ENCODE assay signal across 8 mouse cellular contexts in the genomic region with DNA sequence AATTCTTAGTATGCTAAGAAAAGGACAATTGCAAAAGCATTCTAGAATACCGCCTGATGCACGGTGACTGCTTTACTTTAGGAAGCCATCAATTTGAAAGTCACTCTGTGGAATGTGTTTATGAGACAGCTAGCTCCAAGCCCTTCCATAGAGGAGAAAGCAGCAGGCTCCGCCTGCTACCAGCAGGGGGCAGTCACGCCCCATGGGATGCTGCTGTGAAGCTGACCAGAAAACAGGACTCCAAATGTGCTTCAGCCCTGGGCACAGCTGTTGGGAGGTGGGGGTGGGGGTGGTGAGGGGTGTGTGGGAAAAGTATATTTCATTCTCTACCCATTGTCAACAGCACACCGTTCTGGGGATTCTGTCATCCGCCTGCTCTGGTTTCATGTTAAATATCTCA. TPM values are rescaled to one million over a fixed set of nuclear protein-coding genes. Genes with fewer than 3 reads are reported as not detected.
DNase-seq lines count a peak whose midpoint lies in the region; ATAC-seq and TF ChIP-seq lines count a peak whose summit lies in the region.

No protein-coding gene starts in this region.

- H3K4me3 ChIP-seq in forebrain, embryonic 10.5 days: no peak overlapping the region
- H3K4me3 ChIP-seq in forebrain, embryonic 12.5 days (replicated peaks): no peak overlapping the region
- no peak overlapping the region for H3K4me3 ChIP-seq in cerebellum, adult 2 months (replicated peaks; ENCODE audit: insufficient read depth, low read depth, low read length)
- H3K4me3 ChIP-seq in intestine, embryonic 14.5 days (ENCODE audit: low read depth, low read length): no peak overlapping the region
- no peak overlapping the region for H3K4me3 ChIP-seq in testis, adult 2 months (ENCODE audit: control insufficient read depth, low read depth, low read length)

- H3K27me3 ChIP-seq in forebrain, embryonic 10.5 days (ENCODE audit: poor library complexity, severe bottlenecking): peaks cover 46% of the 10 kb centered on the region
- H3K27me3 ChIP-seq in forebrain, embryonic 12.5 days: peaks cover 43% of the 10 kb centered on the region
- no peaks in the 10 kb centered on the region for H3K27me3 ChIP-seq in cerebellum, adult 2 months (ENCODE audit: control insufficient read depth, insufficient read depth, low read length)
- H3K27me3 ChIP-seq in intestine, embryonic 14.5 days (replicated peaks; ENCODE audit: control insufficient read depth, insufficient read depth, low read length): peaks cover 41% of the 10 kb centered on the region
- H3K27me3 ChIP-seq in testis, adult 2 months (ENCODE audit: control insufficient read depth, insufficient read depth, low read length): no peaks in the 10 kb centered on the region

- no peak overlapping the region for H3K9ac ChIP-seq in forebrain, embryonic 12.5 days
- H3K9ac ChIP-seq in intestine, embryonic 14.5 days (ENCODE audit: low read length): no peak overlapping the region

- no peaks in the 10 kb centered on the region for H3K9me3 ChIP-seq in forebrain, embryonic 10.5 days
- H3K9me3 ChIP-seq in forebrain, embryonic 12.5 days: no peaks in the 10 kb centered on the region
- no peaks in the 10 kb centered on the region for H3K9me3 ChIP-seq in intestine, embryonic 14.5 days (ENCODE audit: control insufficient read depth, low read length)

- WGBS in forebrain, embryonic 10.5 days: 28% methylated on average over 6 of the region's 6 CpGs
- 26% methylated on average over 6 of the region's 6 CpGs for WGBS in forebrain, embryonic 12.5 days
- 40% methylated on average over 6 of the region's 6 CpGs for WGBS in cerebellum, adult 2 months
- whole genome bisulfite sequencing in intestine, embryonic 14.5 days: 14% methylated on average over 6 of the region's 6 CpGs

- peaks cover 18% of the 10 kb centered on the region for H3K36me3 ChIP-seq in forebrain, embryonic 10.5 days (replicated peaks)
- no peaks in the 10 kb centered on the region for H3K36me3 ChIP-seq in forebrain, embryonic 12.5 days (replicated peaks)
- H3K36me3 ChIP-seq in intestine, embryonic 14.5 days (ENCODE audit: control insufficient read depth, insufficient read depth, low read length): no peaks in the 10 kb centered on the region
- no peaks in the 10 kb centered on the region for H3K36me3 ChIP-seq in testis, adult 2 months (ENCODE audit: control insufficient read depth, insufficient read depth, low read length)

- no peak overlapping the region for H3K4me2 ChIP-seq in forebrain, embryonic 12.5 days
- no peak overlapping the region for H3K4me2 ChIP-seq in intestine, embryonic 14.5 days (ENCODE audit: low read length)

- peak; percentile 94 for TF ChIP-seq CTCF in cerebellum, adult 2 months (IDR thresholded peaks at IDR 0.05; ENCODE audit: borderline replicate concordance, insufficient read depth, low read depth, low read length)
- TF ChIP-seq CTCF in testis, adult 2 months (IDR thresholded peaks at IDR 0.05; ENCODE audit: control insufficient read depth, insufficient read depth, insufficient replicate concordance, low read depth, low read length): peak; percentile 93

- peak; percentile 74 for DNase-seq in forebrain, embryonic 10.5 days (ENCODE audit: extremely low spot score, low spot score)
- DNase-seq in cerebellum, adult 2 months: peak; percentile 56 to 66
- peak; percentile 52 to 71 for DNase-seq in frontal cortex, postnatal 14 days (ENCODE audit: low spot score in 2 of 2)
- DNase-seq in intestine, embryonic 14.5 days (ENCODE audit: low spot score): peak; percentile 89
- DNase-seq in left cerebral cortex, adult 8-10 months (ENCODE audit: low spot score in 2 of 2): peak; percentile 39 to 65
- peak; percentile 94 for DNase-seq in mesoderm, embryonic 11.5 days (ENCODE audit: low read depth, low spot score)

- no peak for TF ChIP-seq POLR2A in cerebellum, adult 2 months (IDR thresholded peaks at IDR 0.05; ENCODE audit: borderline replicate concordance, insufficient read depth, low read length)
- TF ChIP-seq POLR2A in testis, adult 2 months (IDR thresholded peaks at IDR 0.05; ENCODE audit: control insufficient read depth, low read depth, low read length): no peak

- peaks cover 44% of the 10 kb centered on the region for H3K4me1 ChIP-seq in forebrain, embryonic 10.5 days
- H3K4me1 ChIP-seq in forebrain, embryonic 12.5 days: peaks cover 28% of the 10 kb centered on the region
- H3K4me1 ChIP-seq in cerebellum, adult 2 months (ENCODE audit: control insufficient read depth, insufficient read depth, low read length): no peaks in the 10 kb centered on the region
- H3K4me1 ChIP-seq in intestine, embryonic 14.5 days (replicated peaks; ENCODE audit: control insufficient read depth, insufficient read depth, low read length): peaks cover 10% of the 10 kb centered on the region
- H3K4me1 ChIP-seq in testis, adult 2 months (ENCODE audit: control insufficient read depth, insufficient read depth, low read length): peaks cover 9% of the 10 kb centered on the region

- H3K27ac ChIP-seq in forebrain, embryonic 10.5 days: peak overlapping the region; percentile 11; the same call in 1 of the 2 replicates
- H3K27ac ChIP-seq in forebrain, embryonic 12.5 days: no peak overlapping the region
- no peak overlapping the region for H3K27ac ChIP-seq in cerebellum, adult 2 months (ENCODE audit: insufficient read depth, low read length)
- H3K27ac ChIP-seq in intestine, embryonic 14.5 days (ENCODE audit: low read depth): no peak overlapping the region
- no peak overlapping the region for H3K27ac ChIP-seq in testis, adult 2 months (ENCODE audit: control insufficient read depth, insufficient read depth, low read depth, low read length)

- no peak for ATAC-seq in forebrain, embryonic 12.5 days (ENCODE audit: low FRiP score)
- ATAC-seq in intestine, embryonic 14.5 days (replicated peaks; ENCODE audit: low FRiP score, low TSS enrichment, low read depth): peak; percentile 36; the same call in 1 of the 2 replicates

RNA-seq across cellular contexts. Expression of gene Igfbp3, which starts 3.4 kb away (rescaled TPM):
- 16.4 and 16.6 TPM in 2 replicates for polyA plus RNA-seq in forebrain, embryonic 10.5 days (2016; fragmentation: Nextera tagmentation; extraction: Ambion mirVana)
- 14.2 and 14.7 TPM in 2 replicates for polyA plus RNA-seq in forebrain, embryonic 12.5 days (2016; fragmentation: Nextera tagmentation; extraction: Ambion mirVana)
- 11.0 and 15.1 TPM in 2 replicates for polyA plus RNA-seq in cerebellum, adult 2 months (2012; rRNA removed)
- 49.4 and 49.5 TPM in 2 replicates for polyA plus RNA-seq in intestine, embryonic 14.5 days (2014; fragmentation: Nextera tagmentation; extraction: Ambion mirVana)
- total RNA-seq in left cerebral cortex, adult 8-10 months (2022): 1 to 10 TPM; 6.5 to 7.4 (median 6.7) TPM
- 1.8 and 2.2 TPM in 2 replicates for polyA plus RNA-seq in testis, adult 2 months (2012; rRNA removed)

RNA-seq across cellular contexts. Expression of gene Igfbp1, which starts 12.8 kb away (rescaled TPM):
- 0.10 and 0.24 TPM in 2 replicates for polyA plus RNA-seq in forebrain, embryonic 10.5 days (2016; fragmentation: Nextera tagmentation; extraction: Ambion mirVana)
- polyA plus RNA-seq in forebrain, embryonic 12.5 days (2016; fragmentation: Nextera tagmentation; extraction: Ambion mirVana): not detected in 2 replicates
- polyA plus RNA-seq in cerebellum, adult 2 months (2012; rRNA removed): 1.1 and 1.3 TPM in 2 replicates
- polyA plus RNA-seq in intestine, embryonic 14.5 days (2014; fragmentation: Nextera tagmentation; extraction: Ambion mirVana): 0.15 and 0.57 TPM in 2 replicates
- not detected for total RNA-seq in left cerebral cortex, adult 8-10 months (2022)
- 0.06 TPM in 2 replicates for polyA plus RNA-seq in testis, adult 2 months (2012; rRNA removed)

RNA-seq across cellular contexts. Expression of gene Gm11985, which starts 22.0 kb away (rescaled TPM):
- not detected in 2 replicates for polyA plus RNA-seq in forebrain, embryonic 10.5 days (2016; fragmentation: Nextera tagmentation; extraction: Ambion mirVana)
- polyA plus RNA-seq in forebrain, embryonic 12.5 days (2016; fragmentation: Nextera tagmentation; extraction: Ambion mirVana): not detected in 2 replicates
- polyA plus RNA-seq in cerebellum, adult 2 months (2012; rRNA removed): not detected in 2 replicates
- not detected in 2 replicates for polyA plus RNA-seq in intestine, embryonic 14.5 days (2014; fragmentation: Nextera tagmentation; extraction: Ambion mirVana)
- total RNA-seq in left cerebral cortex, adult 8-10 months (2022): not detected
- polyA plus RNA-seq in testis, adult 2 months (2012; rRNA removed): 0.10 TPM in 1 of 2 replicates, not detected in the other
